Mouse (Mus musculus) myocyte (in vitro differentiated cells): ENCODE data around the gene Fam83d. TPM values are rescaled to one million over a fixed set of nuclear protein-coding genes. Genes with fewer than 3 reads are reported as not detected.

Experiments used
- H3K27me3 ChIP-seq: one replicate; pipeline ENCODE4 v1.6.1; 2011; ENCODE audit not compliant: control insufficient read depth, insufficient read depth, insufficient read length
- H3K36me3 ChIP-seq: one replicate; pipeline ENCODE4 v1.6.1; 2011; ENCODE audit not compliant: control insufficient read depth, insufficient read depth
- H3K4me2 ChIP-seq: one replicate; pipeline ENCODE4 v1.6.1; 2011; ENCODE audit warnings: low read depth, control low read depth
- H3K4me3 ChIP-seq: one replicate; pipeline ENCODE4 v1.5.1; 2011; ENCODE audit warnings: mild to moderate bottlenecking, control low read depth, moderate library complexity
- H3K79me2 ChIP-seq: one replicate; pipeline ENCODE4 v1.6.1; 2011; ENCODE audit not compliant: control insufficient read depth, insufficient read depth
- H3ac ChIP-seq: one replicate; pipeline ENCODE4 v1.6.1; 2011; ENCODE audit not compliant: control insufficient read depth, insufficient read length
- CEBPB ChIP-seq: IDR thresholded peaks from 2 replicates; pipeline ENCODE4 v1.6.1; 2011; ENCODE audit warnings: mild to moderate bottlenecking, moderate library complexity; ENCODE audit not compliant: poor library complexity, insufficient read depth, severe bottlenecking
- E2F4 ChIP-seq: IDR thresholded peaks from one replicate; pipeline ENCODE4 v1.6.1; 2011; ENCODE audit warnings: mild to moderate bottlenecking, control low read depth, moderate library complexity; ENCODE audit not compliant: insufficient read depth
- MAX ChIP-seq: IDR thresholded peaks from one replicate; pipeline ENCODE4 v1.6.1; 2011; ENCODE audit warnings: low read depth, mild to moderate bottlenecking, control low read depth
- MYOD1 ChIP-seq, 3 experiments: IDR thresholded peaks; one replicate each; pipeline ENCODE4 v1.6.1; 2011; ENCODE audit warnings: control low read depth in 2 of 3, low read depth in 2 of 3, mild to moderate bottlenecking in 2 of 3, moderate library complexity in 1 of 3; ENCODE audit not compliant: insufficient read length in 2 of 3, control insufficient read depth in 1 of 3
- MYOG ChIP-seq, 3 experiments: IDR thresholded peaks; one replicate each; pipeline ENCODE4 v1.6.1; 2011; ENCODE audit warnings: control low read depth in 2 of 3, low read depth in 2 of 3, mild to moderate bottlenecking in 2 of 3; ENCODE audit not compliant: insufficient read length in 2 of 3, control insufficient read depth in 1 of 3, insufficient read depth in 1 of 3
- POLR2A ChIP-seq: IDR thresholded peaks from one replicate; pipeline ENCODE4 v1.6.1; 2011; ENCODE audit warnings: low read depth, mild to moderate bottlenecking, control low read depth, moderate library complexity; ENCODE audit not compliant: insufficient read length
- POLR2AphosphoS2 ChIP-seq: IDR thresholded peaks from one replicate; pipeline ENCODE4 v1.6.1; 2011; ENCODE audit warnings: low read depth, control low read depth; ENCODE audit not compliant: insufficient read length
- REST ChIP-seq: IDR thresholded peaks from one replicate; pipeline ENCODE4 v1.6.1; 2011; ENCODE audit warnings: mild to moderate bottlenecking, control low read depth, moderate library complexity; ENCODE audit not compliant: insufficient read depth, insufficient read length
- SRF ChIP-seq: IDR thresholded peaks from one replicate; pipeline ENCODE4 v1.6.1; 2011; ENCODE audit warnings: low read depth; ENCODE audit not compliant: control insufficient read depth, insufficient read length
- TCF12 ChIP-seq: IDR thresholded peaks from one replicate; pipeline ENCODE4 v1.6.1; 2011; ENCODE audit warnings: mild to moderate bottlenecking, control low read depth; ENCODE audit not compliant: poor library complexity, insufficient read depth, severe bottlenecking
- TCF3 ChIP-seq: IDR thresholded peaks from one replicate; pipeline ENCODE4 v1.6.1; 2011; ENCODE audit warnings: low read depth, control low read depth; ENCODE audit not compliant: insufficient read length
- USF1 ChIP-seq: IDR thresholded peaks from one replicate; pipeline ENCODE4 v1.6.1; 2011; ENCODE audit warnings: low read depth, mild to moderate bottlenecking, control low read depth, moderate library complexity
- polyA plus RNA-seq: library from polyadenylated mRNA; unstranded; fragments of >200 nt; fragmentation: generic; extraction: Trizol; gene quantifications from one replicate; pipeline ENCODE4 v1.2.1, GENCODE M21; 2012; ENCODE audit warnings: missing spikeins

Gene Fam83d
- polyA plus RNA-seq: 7.2 TPM

GRCm38 (mm10) chr2:158767742-158768339 is at the start of gene Fam83d:
Gene Fam83d, plus strand, starts transcription at chr2:158768093.
- no peak for TF ChIP-seq TCF12
- TF ChIP-seq SRF: peak; percentile 43
- no peak for TF ChIP-seq CEBPB
- TF ChIP-seq E2F4: peak; percentile 82
- TF ChIP-seq TCF3: no peak
- TF ChIP-seq MYOD1 (IDR thresholded peaks at IDR 0.05; ENCODE audit: control insufficient read depth in 1 of 3, insufficient read length in 2 of 3, low read depth in 2 of 3): peak in 1 of 3 experiments; percentile 30
- TF ChIP-seq USF1: no peak
- TF ChIP-seq POLR2AphosphoS2: peak; percentile 97
- no peak for TF ChIP-seq MAX
- no peak for TF ChIP-seq MYOG (IDR thresholded peaks at IDR 0.05; ENCODE audit: control insufficient read depth in 1 of 3, insufficient read depth in 1 of 3, insufficient read length in 2 of 3, low read depth in 2 of 3)
- no peak for TF ChIP-seq REST
- TF ChIP-seq POLR2A: peak; percentile 98
- H3K4me2 ChIP-seq: peak within 1 kb of the TSS; percentile 89
- H3K4me3 ChIP-seq: peak within 1 kb of the TSS; percentile 49
- H3K79me2 ChIP-seq: peaks cover 45% of the 10 kb centered on the region
- peak within 1 kb of the TSS; percentile 5 for H3ac ChIP-seq
- no peaks in the 10 kb centered on the region for H3K27me3 ChIP-seq
- H3K36me3 ChIP-seq: no peaks in the 10 kb centered on the region

- H3K79me2 ChIP-seq: no peaks in the 10 kb centered on the region
- no peak overlapping the region for H3ac ChIP-seq
- H3K36me3 ChIP-seq: no peaks in the 10 kb centered on the region
- H3K27me3 ChIP-seq: peaks cover 12% of the 10 kb centered on the region
- H3K4me2 ChIP-seq: no peak overlapping the region
- no peak overlapping the region for H3K4me3 ChIP-seq
- no peak for TF ChIP-seq CEBPB
- no peak for TF ChIP-seq POLR2AphosphoS2
- no peak for TF ChIP-seq E2F4
- TF ChIP-seq POLR2A: no peak
- TF ChIP-seq USF1: no peak
- no peak for TF ChIP-seq MYOD1 (IDR thresholded peaks at IDR 0.05; ENCODE audit: control insufficient read depth in 1 of 3, insufficient read length in 2 of 3, low read depth in 2 of 3)
- TF ChIP-seq MYOG (IDR thresholded peaks at IDR 0.05; ENCODE audit: control insufficient read depth in 1 of 3, insufficient read depth in 1 of 3, insufficient read length in 2 of 3, low read depth in 2 of 3): no peak
- no peak for TF ChIP-seq MAX
- TF ChIP-seq REST: no peak
- TF ChIP-seq TCF3: no peak
- no peak for TF ChIP-seq SRF
- no peak for TF ChIP-seq TCF12
Observed at GRCm38 (mm10) chr2:158718816-158719549, 48.9 kb upstream of the Fam83d start.

- Histone ChIP-seq H3K36me3 (no peaks in the 10 kb centered on the region), H3K27me3 (peaks cover 12% of the 10 kb centered on the region), H3ac (no peak overlapping the region), H3K79me2 (no peaks in the 10 kb centered on the region), H3K4me3 (no peak overlapping the region), H3K4me2 (no peak overlapping the region)
- TF ChIP-seq USF1: no peak
- TF ChIP-seq SRF: no peak
- no peak for TF ChIP-seq TCF12
- no peak for TF ChIP-seq E2F4
- TF ChIP-seq MYOG (IDR thresholded peaks at IDR 0.05; ENCODE audit: control insufficient read depth in 1 of 3, insufficient read depth in 1 of 3, insufficient read length in 2 of 3, low read depth in 2 of 3): no peak
- TF ChIP-seq MYOD1 (IDR thresholded peaks at IDR 0.05; ENCODE audit: control insufficient read depth in 1 of 3, insufficient read length in 2 of 3, low read depth in 2 of 3): no peak
Observed at GRCm38 (mm10) chr2:158720715-158721370, 47.0 kb upstream of the Fam83d start.

- H3K36me3 ChIP-seq: no peaks in the 10 kb centered on the region
Observed at GRCm38 (mm10) chr2:158721481-158721880, 46.4 kb upstream of the Fam83d start.

GRCm38 (mm10) chr2:158722135-158722534 is 45.8 kb upstream of the Fam83d start:
- Histone ChIP-seq H3K27me3 (peaks cover 12% of the 10 kb centered on the region), H3K36me3 (no peaks in the 10 kb centered on the region), H3K4me2 (no peak overlapping the region), H3K79me2 (no peaks in the 10 kb centered on the region), H3ac (no peak overlapping the region), H3K4me3 (no peak overlapping the region)
- TF ChIP-seq MYOG (IDR thresholded peaks at IDR 0.05; ENCODE audit: control insufficient read depth in 1 of 3, insufficient read depth in 1 of 3, insufficient read length in 2 of 3, low read depth in 2 of 3) (no peak), TCF12 (no peak), REST (no peak), MYOD1 (IDR thresholded peaks at IDR 0.05; ENCODE audit: control insufficient read depth in 1 of 3, insufficient read length in 2 of 3, low read depth in 2 of 3) (no peak), E2F4 (no peak), MAX (no peak), CEBPB (no peak), USF1 (no peak), POLR2A (no peak), POLR2AphosphoS2 (no peak), TCF3 (no peak), SRF (no peak)

More at GRCm38 (mm10) chr2:158721481-158721880, 46.4 kb upstream of the Fam83d start:
- no peaks in the 10 kb centered on the region for H3K79me2 ChIP-seq
- peaks cover 12% of the 10 kb centered on the region for H3K27me3 ChIP-seq
- H3K4me2 ChIP-seq: no peak overlapping the region
- no peak overlapping the region for H3ac ChIP-seq
- H3K4me3 ChIP-seq: no peak overlapping the region
- TF ChIP-seq MYOG (IDR thresholded peaks at IDR 0.05; ENCODE audit: control insufficient read depth in 1 of 3, insufficient read depth in 1 of 3, insufficient read length in 2 of 3, low read depth in 2 of 3) (no peak), MAX (no peak), TCF12 (no peak), E2F4 (no peak), POLR2A (no peak)
